Mouse (Mus musculus): ENCODE results near the gene Abraxas2.

- TF ChIP-seq EP300 (IDR thresholded peaks at IDR 0.05; ENCODE audit: insufficient read depth, low read depth, low read length), result no peak
- no peak for TF ChIP-seq CTCF (IDR thresholded peaks at IDR 0.05)
- peak; percentile 85 for TF ChIP-seq POLR2A (IDR thresholded peaks at IDR 0.05; ENCODE audit: insufficient read depth, low read depth, low read length)
Measured at GRCm38 (mm10) chr7:132930850-132931559, 72.0 kb downstream of the Abraxas2 start, which contains the start of gene Zranb1.
